ENCODE assay signal across 10 mouse cellular contexts in genomic region chr9:108693946-108694345, GRCm38 (mm10). TPM values are rescaled to one million over a fixed set of nuclear protein-coding genes. Genes with fewer than 3 reads are reported as not detected.
DNase-seq lines count a peak whose midpoint lies in the region; ATAC-seq and TF ChIP-seq lines count a peak whose summit lies in the region.
"Had no signal": no experiment of that assay in that cellular context is flagged by ENCODE, and none has a peak within 500 bp of the region (broad histone marks: within the 10 kb centered on the region; RNA-seq: fewer than 3 reads in every experiment).

No protein-coding gene starts in this region.

- H3K4me3 ChIP-seq in kidney, postnatal 0 days (replicated peaks; ENCODE audit: low read depth, low read length) = no peak overlapping the region; the same call in 1 of the 2 replicates
- H3K4me3 ChIP-seq in forebrain, embryonic 15.5 days = peak overlapping the region; percentile 4; the same call in 1 of the 2 replicates
- peak overlapping the region; percentile 11; the same call in 1 of the 2 replicates for H3K4me3 ChIP-seq in intestine, embryonic 15.5 days (replicated peaks)
- H3K4me3 ChIP-seq in myocyte = peak overlapping the region; percentile 75

- peak; percentile 34 for DNase-seq in kidney, postnatal 0 days (ENCODE audit: low spot score)
- DNase-seq in kidney, adult 9 months = no peak
- DNase-seq in thymus, adult 18-20 months = no peak
- DNase-seq in left cerebral cortex, adult 11 months (ENCODE audit: low spot score) = no peak
- DNase-seq: kidney, postnatal 4 days had no signal

- H3K79me2 ChIP-seq in myocyte (ENCODE audit: control insufficient read depth, insufficient read depth) = peaks cover 66% of the 10 kb centered on the region

- no peak overlapping the region for H3ac ChIP-seq in myocyte (ENCODE audit: control insufficient read depth, insufficient read length)

- 0 out of 2 replicates have a peak, but pooled peaks cover 7% of the 10 kb centered on the region for H3K4me1 ChIP-seq in kidney, postnatal 0 days (replicated peaks; ENCODE audit: insufficient read depth, low read length)
- peaks cover 31% of the 10 kb centered on the region for H3K4me1 ChIP-seq in forebrain, embryonic 15.5 days
- H3K4me1 ChIP-seq in intestine, embryonic 15.5 days (replicated peaks) = peaks cover 13% of the 10 kb centered on the region

- 46% methylated on average over 4 of the region's 4 CpGs for WGBS in kidney, postnatal 0 days
- WGBS in forebrain, embryonic 15.5 days = 65% methylated on average over 4 of the region's 4 CpGs
- 73% methylated on average over 4 of the region's 4 CpGs for WGBS in intestine, embryonic 15.5 days

- H3K9ac ChIP-seq in kidney, postnatal 0 days (ENCODE audit: low read depth, low read length) = no peak overlapping the region
- H3K9ac ChIP-seq in forebrain, embryonic 15.5 days (replicated peaks) = no peak overlapping the region
- peak overlapping the region; percentile 26; the same call in 1 of the 2 replicates for H3K9ac ChIP-seq in intestine, embryonic 15.5 days

- no peak for ATAC-seq in kidney, postnatal 0 days (replicated peaks; ENCODE audit: low FRiP score, low read depth)
- ATAC-seq in forebrain, embryonic 15.5 days (replicated peaks) = no peak
- no peak for ATAC-seq in intestine, embryonic 15.5 days
- ATAC-seq in erythroblast, adult 5-6 weeks (replicated peaks; ENCODE audit: low FRiP score, poor library complexity, severe bottlenecking) = no peak
- ATAC-seq: Patski had no signal

- TF ChIP-seq CTCF in kidney, postnatal 0 days (IDR thresholded peaks at IDR 0.05; ENCODE audit: low read depth) = no peak

- H3K4me2 ChIP-seq in kidney, postnatal 0 days (ENCODE audit: low read length) = peak overlapping the region; percentile 97; the same call in 1 of the 2 replicates
- peak overlapping the region; percentile 60 for H3K4me2 ChIP-seq in forebrain, embryonic 15.5 days (replicated peaks)
- peak overlapping the region; percentile 94 for H3K4me2 ChIP-seq in intestine, embryonic 15.5 days (replicated peaks)
- peak overlapping the region; percentile 84 for H3K4me2 ChIP-seq in myocyte (ENCODE audit: low read depth)

- no peak overlapping the region for H3K27ac ChIP-seq in kidney, postnatal 0 days
- H3K27ac ChIP-seq in forebrain, embryonic 15.5 days (replicated peaks) = no peak overlapping the region
- no peak overlapping the region for H3K27ac ChIP-seq in intestine, embryonic 15.5 days

- H3K27me3 ChIP-seq in kidney, postnatal 0 days (ENCODE audit: insufficient read depth, low read length) = no peaks in the 10 kb centered on the region
- H3K27me3 ChIP-seq in forebrain, embryonic 15.5 days = no peaks in the 10 kb centered on the region
- H3K27me3 ChIP-seq in intestine, embryonic 15.5 days (replicated peaks) = no peaks in the 10 kb centered on the region
- no peaks in the 10 kb centered on the region for H3K27me3 ChIP-seq in myocyte (ENCODE audit: control insufficient read depth, insufficient read depth, insufficient read length)
- H3K27me3 ChIP-seq: Patski had no signal

- H3K36me3 ChIP-seq in kidney, postnatal 0 days (ENCODE audit: insufficient read depth, low read length) = no peaks in the 10 kb centered on the region
- peaks cover 4% of the 10 kb centered on the region; the same call in 1 of the 2 replicates for H3K36me3 ChIP-seq in forebrain, embryonic 15.5 days
- peaks cover 4% of the 10 kb centered on the region; the same call in 1 of the 2 replicates for H3K36me3 ChIP-seq in intestine, embryonic 15.5 days
- H3K36me3 ChIP-seq in myocyte (ENCODE audit: control insufficient read depth, insufficient read depth) = no peaks in the 10 kb centered on the region

- H3K9me3 ChIP-seq in kidney, postnatal 0 days (replicated peaks; ENCODE audit: low read length) = no peaks in the 10 kb centered on the region
- H3K9me3 ChIP-seq in forebrain, embryonic 15.5 days = no peaks in the 10 kb centered on the region
- no peaks in the 10 kb centered on the region for H3K9me3 ChIP-seq in intestine, embryonic 15.5 days

- no peak for TF ChIP-seq POLR2A in myocyte (IDR thresholded peaks at IDR 0.05; ENCODE audit: insufficient read length, low read depth)

TF ChIP-seq in myocyte, 11 proteins besides CTCF, POLR2A, EP300 and RAD21:
- TF ChIP-seq MYOD1 (IDR thresholded peaks at IDR 0.05; ENCODE audit: control insufficient read depth in 1 of 3, insufficient read length in 2 of 3, low read depth in 2 of 3) = no peak
- TF ChIP-seq POLR2AphosphoS2 (IDR thresholded peaks at IDR 0.05; ENCODE audit: insufficient read length, low read depth) = no peak
- TF ChIP-seq SRF (IDR thresholded peaks at IDR 0.05; ENCODE audit: control insufficient read depth, insufficient read length, low read depth) = peak; percentile 73

RNA-seq across cellular contexts. Expression of gene Prkar2a, which starts 4.8 kb away (rescaled TPM):
- polyA plus RNA-seq in kidney, postnatal 0 days (2015; fragmentation: Nextera tagmentation; extraction: Ambion mirVana) = 18.0 and 18.6 TPM in 2 replicates
- 40.6 and 42.1 TPM in 2 replicates for polyA plus RNA-seq in forebrain, embryonic 15.5 days (2015; fragmentation: Nextera tagmentation; extraction: Ambion mirVana)
- polyA plus RNA-seq in intestine, embryonic 15.5 days (2015; fragmentation: Nextera tagmentation; extraction: Ambion mirVana) = 51.9 and 55.0 TPM in 2 replicates
- 21.5 TPM for polyA plus RNA-seq in myocyte (2012; fragmentation: generic; extraction: Trizol)
- total RNA-seq in erythroblast, adult 5-6 weeks (2015; ENCODE audit: low replicate concordance) = 2.9 and 5.9 TPM in 2 replicates
- 1.4 and 3.1 TPM in 2 replicates for total RNA-seq in erythroblast, adult 5-6 weeks (2017; ENCODE audit: low replicate concordance)

RNA-seq across cellular contexts. Expression of gene Slc25a20, which starts 32.1 kb away (rescaled TPM):
- polyA plus RNA-seq in kidney, postnatal 0 days (2015; fragmentation: Nextera tagmentation; extraction: Ambion mirVana) = 73.6 and 88.3 TPM in 2 replicates
- 44.2 and 44.7 TPM in 2 replicates for polyA plus RNA-seq in forebrain, embryonic 15.5 days (2015; fragmentation: Nextera tagmentation; extraction: Ambion mirVana)
- 77.1 and 83.3 TPM in 2 replicates for polyA plus RNA-seq in intestine, embryonic 15.5 days (2015; fragmentation: Nextera tagmentation; extraction: Ambion mirVana)
- 27.7 TPM for polyA plus RNA-seq in myocyte (2012; fragmentation: generic; extraction: Trizol)
- total RNA-seq in erythroblast, adult 5-6 weeks (2015; ENCODE audit: low replicate concordance) = 4.2 and 6.5 TPM in 2 replicates
- total RNA-seq in erythroblast, adult 5-6 weeks (2017; ENCODE audit: low replicate concordance) = 2.2 and 4.9 TPM in 2 replicates

RNA-seq across cellular contexts. Expression of gene Arih2, which starts 44.8 kb away (rescaled TPM):
- polyA plus RNA-seq in kidney, postnatal 0 days (2015; fragmentation: Nextera tagmentation; extraction: Ambion mirVana) = 36.6 and 37.9 TPM in 2 replicates
- 54.3 and 60.8 TPM in 2 replicates for polyA plus RNA-seq in forebrain, embryonic 15.5 days (2015; fragmentation: Nextera tagmentation; extraction: Ambion mirVana)
- polyA plus RNA-seq in intestine, embryonic 15.5 days (2015; fragmentation: Nextera tagmentation; extraction: Ambion mirVana) = 41.0 and 46.4 TPM in 2 replicates
- 51.1 TPM for polyA plus RNA-seq in myocyte (2012; fragmentation: generic; extraction: Trizol)
- 36.6 and 115 TPM in 2 replicates for total RNA-seq in erythroblast, adult 5-6 weeks (2015; ENCODE audit: low replicate concordance)
- total RNA-seq in erythroblast, adult 5-6 weeks (2017; ENCODE audit: low replicate concordance) = 83.3 and 101 TPM in 2 replicates
